Mouse (Mus musculus): ENCODE results near the gene Bora.

DNA sequence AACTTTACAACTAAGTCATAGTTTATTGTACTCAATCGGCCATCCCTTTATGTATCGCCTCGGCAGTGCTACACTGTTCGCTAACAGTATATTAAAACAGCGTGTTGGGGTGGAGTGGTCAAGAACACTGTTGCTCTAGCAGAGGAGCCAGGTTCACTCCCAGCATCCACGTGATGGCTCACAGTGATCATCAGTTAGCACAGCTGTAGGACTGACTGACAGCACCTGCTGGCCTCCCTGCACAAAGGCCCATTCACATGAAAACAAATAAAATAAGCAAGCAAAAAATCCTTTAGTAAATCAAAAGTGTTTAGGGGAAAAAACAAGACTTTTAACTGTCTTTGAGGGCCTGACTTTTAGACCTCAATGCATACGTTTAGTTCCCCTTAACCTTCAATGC is 42.9 kb downstream of the Bora start:
- TF ChIP-seq EP300 (IDR thresholded peaks at IDR 0.05; ENCODE audit: insufficient read depth, low read depth, low read length): no peak
- TF ChIP-seq POLR2A (IDR thresholded peaks at IDR 0.05; ENCODE audit: insufficient read depth, low read depth, low read length): no peak
